In genomic region chr19:7382903-7383865, GRCm38 (mm10) we compare ENCODE assay signal across 8 mouse cellular contexts. TPM values are rescaled to one million over a fixed set of nuclear protein-coding genes. Genes with fewer than 3 reads are reported as not detected.
DNase-seq lines count a peak whose midpoint lies in the region; ATAC-seq lines count a peak whose summit lies in the region.

Gene Spindoc, minus strand, starts transcription at chr19:7382994.

- WGBS in hindbrain, embryonic 12.5 days, result 1% methylated on average over 33 of the region's 52 CpGs

- peak within 1 kb of the TSS; percentile 78 for H3K4me2 ChIP-seq in hindbrain, embryonic 12.5 days (replicated peaks)

- peak; percentile 99 for DNase-seq in NIH3T3 (ENCODE audit: low read depth)
- DNase-seq in cerebellum, postnatal 10 days, result peak; percentile 100
- DNase-seq in frontal cortex, postnatal 10 days (ENCODE audit: low spot score in 2 of 2), result peak; percentile 96 to 98
- DNase-seq in layer of hippocampus, postnatal 14 days (ENCODE audit: low spot score in 2 of 2), result peak; percentile 98 to 99
- peak; percentile 99 for DNase-seq in lung, postnatal 14 days
- DNase-seq in retina, adult 2 months (ENCODE audit: low read depth, low spot score), result peak; percentile 76
- peak; percentile 97 to 99 for DNase-seq in thymus, postnatal 36 days

- peaks cover 3% of the 10 kb centered on the region; the same call in 1 of the 2 replicates for H3K9me3 ChIP-seq in hindbrain, embryonic 12.5 days (replicated peaks)

- peak within 1 kb of the TSS; percentile 87 for H3K4me3 ChIP-seq in hindbrain, embryonic 12.5 days

- peak; percentile 98 for ATAC-seq in hindbrain, embryonic 12.5 days (ENCODE audit: low FRiP score)

- peak within 1 kb of the TSS; percentile 95 for H3K9ac ChIP-seq in hindbrain, embryonic 12.5 days

- peaks cover 6% of the 10 kb centered on the region for H3K36me3 ChIP-seq in hindbrain, embryonic 12.5 days

- H3K27me3 ChIP-seq in hindbrain, embryonic 12.5 days, result no peaks in the 10 kb centered on the region

- peak within 1 kb of the TSS; percentile 94 for H3K27ac ChIP-seq in hindbrain, embryonic 12.5 days

- H3K4me1 ChIP-seq in hindbrain, embryonic 12.5 days, result peaks cover 42% of the 10 kb centered on the region

RNA-seq across cellular contexts. Expression of gene Spindoc, which starts in this region (rescaled TPM):
- polyA plus RNA-seq in hindbrain, embryonic 12.5 days (2016; fragmentation: Nextera tagmentation; extraction: Ambion mirVana), result 37.8 and 44.1 TPM in 2 replicates
- total RNA-seq in layer of hippocampus, postnatal 14 days (2021), result 10 to 100 TPM; 32.8 to 33.9 TPM

Comparison
In these comparisons a context has a peak if more than half of its experiments do, and no peak if none do; other contexts are left out.
1. Peak in every context shown above with its lines: DNase-seq, ATAC-seq, H3K4me3 ChIP-seq and H3K27ac ChIP-seq.